Mouse (Mus musculus) embryonic facial prominence, embryonic 14.5 days (tissue): ENCODE results near the gene Gng12. TPM values are rescaled to one million over a fixed set of nuclear protein-coding genes. Genes with fewer than 3 reads are reported as not detected.

Source experiments
- ATAC-seq: fragments of 200-750 bp; cut with Nextera tagmentation; 2 replicates; pipeline ENCODE4 v1.8.0; 2017; ENCODE audit warnings: low read depth, moderate number of reproducible peaks, moderate TSS enrichment
- DNase-seq: peaks from one replicate; pipeline ENCODE4 v3.0.0-alpha.2; 2015; ENCODE audit warnings: low spot score
- H3K27ac ChIP-seq: fragments of 300-500 bp; sonication (generic); replicated peaks from 2 replicates; pipeline ENCODE4 v1.5.1; 2014; ENCODE audit warnings: low read depth, mild to moderate bottlenecking, low read length, moderate library complexity
- H3K27me3 ChIP-seq: fragments of 300-500 bp; sonication (generic); replicated peaks from 2 replicates; pipeline ENCODE4 v1.6.1; 2014; ENCODE audit warnings: low read length; ENCODE audit not compliant: control insufficient read depth, insufficient read depth
- H3K36me3 ChIP-seq: fragments of 300-500 bp; sonication (generic); 2 replicates; pipeline ENCODE4 v1.6.1; 2014; ENCODE audit warnings: low read length, mixed read lengths; ENCODE audit not compliant: control insufficient read depth, insufficient read depth
- H3K4me1 ChIP-seq: fragments of 300-500 bp; sonication (generic); 2 replicates; pipeline ENCODE4 v1.6.1; 2014; ENCODE audit warnings: antibody characterized with exemption, low read length; ENCODE audit not compliant: control insufficient read depth, insufficient read depth
- H3K4me2 ChIP-seq: fragments of 300-500 bp; sonication (generic); 2 replicates; pipeline ENCODE4 v1.6.1; 2014; ENCODE audit warnings: low read depth, mild to moderate bottlenecking, low read length, moderate library complexity, mixed read lengths
- H3K4me3 ChIP-seq: fragments of 300-500 bp; sonication (generic); 2 replicates; pipeline ENCODE4 v1.5.1; 2014; ENCODE audit warnings: low read depth, mild to moderate bottlenecking, low read length
- H3K9ac ChIP-seq: fragments of 300-500 bp; sonication (generic); 2 replicates; pipeline ENCODE4 v1.6.1; 2014; ENCODE audit warnings: low read depth, mild to moderate bottlenecking, low read length, moderate library complexity, mixed read lengths
- H3K9me3 ChIP-seq: fragments of 300-500 bp; sonication (generic); 2 replicates; pipeline ENCODE4 v1.6.1; 2016; ENCODE audit warnings: low read length; ENCODE audit not compliant: control insufficient read depth
- WGBS: fragments of 180-500 bp; shearing (Covaris S2); extraction: QIAGEN DNeasy Blood & Tissue Kit; methylation state at CpG from one replicate; pipeline ENCODE4 v1.1.7; 2014; 5-methylcytosine and 5-hydroxymethylcytosine counted together
- polyA plus RNA-seq: library from polyadenylated mRNA; unstranded; fragments of >200 nt; fragmentation: Nextera tagmentation; extraction: Ambion mirVana; gene quantifications from 2 replicates; pipeline ENCODE4 v1.2.1, GENCODE M21; 2014

Gng12 gene
- polyA plus RNA-seq, 1 experiment from 2014 or later: 91.8 TPM

DNA sequence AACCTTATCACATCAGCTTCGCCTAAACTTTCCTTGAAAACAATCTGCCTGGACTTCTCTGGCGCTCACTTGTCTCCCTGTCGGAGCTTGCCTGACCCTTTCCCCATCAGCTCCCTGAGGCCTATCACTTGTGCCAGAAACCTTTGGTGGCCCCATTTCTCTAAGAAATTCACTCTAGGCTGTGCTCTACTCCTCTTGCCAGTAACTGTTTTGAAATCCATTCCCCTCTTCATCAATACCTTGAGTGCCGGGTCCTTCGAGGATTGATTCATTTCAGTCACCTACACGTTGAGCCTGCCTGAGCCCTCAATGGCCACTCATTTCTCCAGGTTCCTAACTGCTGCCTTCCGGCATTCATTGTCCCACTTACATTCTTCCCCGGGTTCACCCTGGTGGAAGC, 96.6 kb downstream of the Gng12 start:
- no peaks in the 10 kb centered on the region for H3K4me1 ChIP-seq
- H3K9me3 ChIP-seq: no peaks in the 10 kb centered on the region
- DNase-seq (no peak), ATAC-seq (no peak)
- 81% methylated on average over 8 of the region's 8 CpGs for WGBS
- H3K27me3 ChIP-seq: no peaks in the 10 kb centered on the region
- no peak overlapping the region for H3K9ac ChIP-seq
- H3K4me3 ChIP-seq: no peak overlapping the region
- no peak overlapping the region for H3K4me2 ChIP-seq
- H3K27ac ChIP-seq: no peak overlapping the region
- no peaks in the 10 kb centered on the region for H3K36me3 ChIP-seq

DNA sequence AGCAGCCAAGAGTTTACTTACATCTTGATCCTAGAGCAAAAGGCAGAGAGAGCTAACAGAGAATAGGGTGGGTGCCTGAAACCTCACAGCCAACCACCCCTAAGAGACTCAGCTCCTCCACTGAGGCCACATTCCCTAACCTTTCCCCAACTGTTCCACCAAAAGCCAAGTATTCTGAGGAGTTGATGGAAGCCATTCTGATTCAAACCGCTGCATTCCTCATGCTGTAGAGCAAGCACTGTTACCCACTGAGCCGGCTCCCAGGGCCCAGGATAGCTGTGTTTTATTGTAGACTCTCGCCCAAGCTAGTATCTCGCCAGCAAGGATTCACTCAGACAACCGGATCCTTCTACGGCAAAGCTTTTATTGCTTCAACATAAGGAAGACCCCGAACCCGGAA, 98.8 kb downstream of the Gng12 start:
- 93% methylated on average over 8 of the region's 8 CpGs for WGBS
- ATAC-seq: no peak
- H3K4me1 ChIP-seq: no peaks in the 10 kb centered on the region
- H3K4me2 ChIP-seq: no peak overlapping the region
- DNase-seq: no peak
- no peak overlapping the region for H3K4me3 ChIP-seq
- no peak overlapping the region for H3K9ac ChIP-seq
- H3K27ac ChIP-seq: no peak overlapping the region
- no peaks in the 10 kb centered on the region for H3K27me3 ChIP-seq
- H3K36me3 ChIP-seq: no peaks in the 10 kb centered on the region
- no peaks in the 10 kb centered on the region for H3K9me3 ChIP-seq

DNA sequence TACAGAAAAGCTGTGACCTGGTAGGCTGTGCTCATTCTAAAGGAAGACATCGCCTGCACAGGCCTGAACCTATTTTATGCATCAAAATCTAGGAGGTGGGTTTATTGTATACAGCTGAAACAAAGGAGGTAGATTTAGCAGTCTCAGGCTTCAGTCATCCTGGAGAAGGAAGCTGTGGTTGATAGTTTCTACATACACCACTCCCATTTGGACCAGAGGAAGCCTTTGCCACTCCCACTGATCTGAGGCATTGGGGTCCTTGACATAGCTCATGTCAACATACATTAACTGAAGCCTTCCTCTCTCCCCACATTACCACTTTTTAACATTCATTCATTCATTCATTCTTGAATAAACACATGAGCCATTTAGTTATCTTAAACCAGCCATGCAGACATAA, 99.6 kb downstream of the Gng12 start:
- ATAC-seq: no peak
- Histone ChIP-seq H3K27me3 (no peaks in the 10 kb centered on the region), H3K9me3 (no peaks in the 10 kb centered on the region), H3K27ac (no peak overlapping the region), H3K36me3 (no peaks in the 10 kb centered on the region), H3K9ac (no peak overlapping the region), H3K4me3 (no peak overlapping the region), H3K4me2 (no peak overlapping the region), H3K4me1 (no peaks in the 10 kb centered on the region)
- no peak for DNase-seq
- WGBS: 57% methylated on average over 1 of the region's 1 CpGs

DNA sequence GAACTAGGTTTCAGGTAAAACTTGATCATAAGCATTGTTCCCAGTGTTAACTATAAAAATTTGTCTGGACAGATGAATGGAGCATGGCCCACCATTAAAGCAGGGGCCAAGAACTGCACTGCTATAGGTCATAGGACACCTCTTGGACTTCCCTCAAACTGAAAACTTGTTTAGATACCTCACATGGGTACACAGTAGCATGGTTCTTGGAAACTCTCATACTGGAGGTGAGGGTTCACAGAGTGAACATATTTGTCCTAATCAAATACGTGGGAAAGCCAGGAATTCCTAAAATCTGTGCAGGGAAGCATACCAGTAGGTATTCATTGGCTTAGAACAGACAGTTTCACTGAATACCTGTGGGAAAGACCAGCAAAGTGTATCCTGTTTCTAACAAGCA, 100.1 kb downstream of the Gng12 start:
- Histone ChIP-seq H3K27me3 (no peaks in the 10 kb centered on the region), H3K4me3 (no peak overlapping the region), H3K4me1 (no peaks in the 10 kb centered on the region), H3K36me3 (no peaks in the 10 kb centered on the region), H3K9ac (no peak overlapping the region), H3K4me2 (no peak overlapping the region), H3K27ac (no peak overlapping the region), H3K9me3 (no peaks in the 10 kb centered on the region)
- ATAC-seq (no peak), DNase-seq (no peak)
- WGBS: 76% methylated on average over 1 of the region's 1 CpGs

DNA sequence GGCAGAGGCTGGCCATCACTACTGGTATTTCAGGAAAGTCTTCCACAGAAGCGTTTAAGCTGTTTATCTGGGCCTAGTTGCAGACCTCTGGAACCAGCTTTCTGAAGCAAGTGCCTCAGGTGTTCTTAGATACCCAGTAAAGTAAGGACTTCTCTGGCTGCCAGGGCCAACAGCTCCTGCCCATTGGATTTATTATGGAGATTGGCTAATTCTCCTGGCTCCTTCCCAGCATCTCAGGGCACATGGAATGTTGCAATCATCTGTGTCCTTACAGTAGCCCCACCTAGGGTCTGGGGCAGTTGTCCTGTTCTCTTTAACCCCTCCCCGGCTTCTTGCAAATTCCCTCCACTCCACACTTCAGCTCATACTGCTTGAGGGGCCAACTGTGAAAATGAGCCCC, 102.4 kb downstream of the Gng12 start:
- H3K9ac ChIP-seq: no peak overlapping the region
- H3K9me3 ChIP-seq: no peaks in the 10 kb centered on the region
- H3K36me3 ChIP-seq: no peaks in the 10 kb centered on the region
- no peak overlapping the region for H3K4me2 ChIP-seq
- no peaks in the 10 kb centered on the region for H3K27me3 ChIP-seq
- H3K4me1 ChIP-seq: no peaks in the 10 kb centered on the region
- DNase-seq (no peak), ATAC-seq (no peak)
- WGBS: 81% methylated on average over 2 of the region's 2 CpGs
- H3K4me3 ChIP-seq: no peak overlapping the region
- no peak overlapping the region for H3K27ac ChIP-seq

DNA sequence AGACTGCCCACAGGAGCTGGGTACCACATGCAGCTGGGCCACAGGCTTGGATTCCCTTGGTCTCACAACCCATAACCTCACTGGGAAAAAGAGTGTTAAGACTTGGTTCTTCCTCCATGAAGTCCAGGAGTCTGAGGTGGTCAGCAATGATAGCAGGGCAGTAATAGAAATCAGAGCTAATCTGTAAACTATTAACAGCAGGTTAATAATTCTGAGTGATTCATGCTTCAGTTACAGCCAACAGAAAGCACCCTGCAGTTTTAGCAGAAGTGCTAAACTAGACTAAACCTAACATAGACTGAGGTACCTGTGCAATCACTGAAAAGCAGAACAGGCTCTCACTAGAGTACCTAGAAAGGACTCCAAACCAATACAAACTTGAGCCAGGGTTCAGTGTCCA, 103.6 kb downstream of the Gng12 start:
- Histone ChIP-seq H3K4me2 (no peak overlapping the region), H3K27ac (no peak overlapping the region), H3K4me3 (no peak overlapping the region), H3K9me3 (no peaks in the 10 kb centered on the region), H3K27me3 (no peaks in the 10 kb centered on the region), H3K36me3 (no peaks in the 10 kb centered on the region), H3K4me1 (no peaks in the 10 kb centered on the region), H3K9ac (no peak overlapping the region)
- ATAC-seq (no peak), DNase-seq (no peak)

DNA sequence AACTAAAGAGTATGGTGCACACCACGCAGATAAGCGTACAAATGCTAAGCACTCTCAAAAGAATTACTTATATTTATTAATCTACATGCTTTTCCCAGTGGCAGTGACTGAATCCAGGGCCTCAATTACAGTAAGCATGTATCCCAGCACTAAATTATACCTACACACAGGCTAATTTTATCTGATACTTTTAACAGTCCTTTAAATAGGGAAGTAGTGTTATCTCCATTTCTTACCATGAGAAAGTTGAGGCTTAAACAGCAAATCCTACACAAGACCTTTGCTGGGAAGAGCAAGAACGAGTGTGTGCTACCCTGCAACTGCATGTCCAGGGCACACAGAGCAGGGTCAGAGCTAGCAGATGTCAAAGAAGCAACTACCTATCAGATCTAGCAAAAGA, 113.7 kb downstream of the Gng12 start:
- H3K4me3 ChIP-seq: no peak overlapping the region
- no peaks in the 10 kb centered on the region for H3K36me3 ChIP-seq
- no peaks in the 10 kb centered on the region for H3K27me3 ChIP-seq
- H3K9me3 ChIP-seq: no peaks in the 10 kb centered on the region
- no peak overlapping the region for H3K27ac ChIP-seq
- DNase-seq: no peak
- H3K4me1 ChIP-seq: no peaks in the 10 kb centered on the region
- no peak overlapping the region for H3K9ac ChIP-seq
- no peak for ATAC-seq
- H3K4me2 ChIP-seq: no peak overlapping the region
- WGBS: 97% methylated on average over 3 of the region's 3 CpGs

DNA sequence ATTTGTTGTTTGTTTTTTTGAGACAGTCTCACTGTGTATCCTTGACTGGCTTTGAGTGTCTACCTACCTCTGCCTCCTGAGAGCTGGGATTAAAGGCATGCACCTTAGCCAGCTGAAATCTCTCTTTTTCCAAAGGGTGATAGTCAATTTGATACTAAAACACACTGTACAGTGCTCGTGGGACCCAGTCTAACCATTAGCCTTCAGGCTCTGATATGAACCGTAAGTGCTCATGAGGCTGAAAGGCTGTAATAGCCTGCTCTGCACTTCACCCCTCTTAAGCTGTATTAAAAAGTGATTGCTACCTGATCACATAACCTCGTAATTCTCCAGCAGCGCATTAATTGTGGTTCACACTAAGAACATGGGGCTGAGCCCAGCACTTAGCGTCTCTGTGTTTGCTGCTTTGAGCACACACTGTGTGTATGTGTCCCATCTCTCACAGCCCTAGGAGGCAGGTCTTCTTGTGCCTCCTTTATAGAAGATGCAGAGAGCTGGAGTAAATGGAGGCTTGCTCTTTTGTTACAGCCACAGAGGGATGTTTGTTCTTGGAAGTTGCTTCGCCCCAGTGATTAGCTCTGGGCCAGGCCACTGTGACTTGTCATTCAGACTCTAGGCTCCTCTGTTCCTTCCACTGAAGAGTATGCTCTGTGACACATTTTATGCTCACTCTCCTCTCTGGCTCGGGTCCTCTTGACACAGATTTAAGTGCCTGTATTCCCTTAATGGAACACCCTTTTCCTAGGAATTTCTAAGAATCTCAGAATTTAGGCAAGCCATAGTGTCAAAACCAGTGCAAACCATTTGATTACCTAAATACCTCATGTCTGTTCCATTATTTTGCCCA, 114.4 kb downstream of the Gng12 start:
- Histone ChIP-seq H3K9ac (no peak overlapping the region), H3K4me2 (no peak overlapping the region), H3K4me3 (no peak overlapping the region), H3K9me3 (no peaks in the 10 kb centered on the region), H3K36me3 (no peaks in the 10 kb centered on the region), H3K27me3 (no peaks in the 10 kb centered on the region), H3K4me1 (no peaks in the 10 kb centered on the region), H3K27ac (no peak overlapping the region)
- DNase-seq (no peak), ATAC-seq (no peak)
- 50% methylated on average over 7 of the region's 7 CpGs for WGBS

DNA sequence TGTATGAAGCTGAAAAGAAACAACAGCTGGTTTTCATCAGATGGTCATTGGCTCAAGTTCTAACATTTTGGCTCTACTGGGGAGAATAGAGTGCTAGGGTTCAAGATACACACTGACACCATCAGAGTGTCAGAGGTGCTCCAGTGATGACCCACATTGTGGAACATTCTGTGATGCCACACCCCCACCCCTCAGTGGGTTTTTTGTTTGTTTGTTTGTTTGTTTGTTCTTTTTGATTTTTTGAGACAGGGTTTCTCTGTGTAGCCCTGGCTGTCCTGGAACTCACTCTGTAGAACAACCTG, 115.0 kb downstream of the Gng12 start:
- no peak for ATAC-seq
- Histone ChIP-seq H3K4me3 (no peak overlapping the region), H3K36me3 (no peaks in the 10 kb centered on the region), H3K4me2 (no peak overlapping the region), H3K27me3 (no peaks in the 10 kb centered on the region), H3K27ac (no peak overlapping the region), H3K9ac (no peak overlapping the region), H3K4me1 (no peaks in the 10 kb centered on the region), H3K9me3 (no peaks in the 10 kb centered on the region)
- DNase-seq: no peak
